Mouse (Mus musculus): Measurements from ENCODE around the gene Sf3a2. TPM values are rescaled to one million over a fixed set of nuclear protein-coding genes. Genes with fewer than 3 reads are reported as not detected.
"Not testable (repeated sequence)": the region's sequence is repeated elsewhere in the genome, so short reads cannot be mapped to it uniquely, and the experiment has no call there.

Gene Sf3a2
- polyA plus RNA-seq, 1 experiment from 2014 or later: 53.3 TPM

DNA sequence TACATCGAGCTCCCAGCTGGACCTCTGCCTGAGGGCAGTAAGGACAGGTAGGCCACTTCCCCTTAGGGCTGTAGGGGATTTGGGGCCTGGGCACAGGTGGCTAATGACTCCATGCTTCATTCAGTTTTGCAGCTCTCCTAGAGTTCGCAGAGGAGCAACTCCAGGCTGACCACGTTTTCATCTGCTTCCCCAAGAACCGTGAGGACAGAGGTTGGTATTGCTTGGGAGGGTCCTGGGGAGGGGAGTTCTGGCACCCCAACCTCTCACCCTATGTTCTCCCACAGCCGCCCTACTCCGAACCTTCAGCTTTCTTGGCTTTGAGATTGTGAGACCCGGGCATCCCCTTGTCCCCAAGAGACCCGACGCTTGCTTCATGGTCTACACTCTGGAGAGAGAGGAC is 30.6 kb downstream of the Sf3a2 start:
- 86% methylated on average over 9 of the region's 9 CpGs for WGBS
- peak overlapping the region; percentile 70 for H3K4me3 ChIP-seq (replicated peaks)
- not testable (repeated sequence) for H3K27me3 ChIP-seq (replicated peaks); H3K27ac ChIP-seq (replicated peaks); H3K9me3 ChIP-seq (replicated peaks); H3K9ac ChIP-seq (replicated peaks); ATAC-seq (ENCODE audit: low FRiP score)
- peak overlapping the region; percentile 88 for H3K4me2 ChIP-seq
- H3K4me1 ChIP-seq: peaks cover 39% of the 10 kb centered on the region
- peaks cover 26% of the 10 kb centered on the region for H3K36me3 ChIP-seq

GRCm38 (mm10) chr10:80829359-80830278 is 31.6 kb downstream of the Sf3a2 start:
- Histone ChIP-seq H3K27me3 (replicated peaks) (peaks cover 16% of the 10 kb centered on the region), H3K4me2 (no peak overlapping the region), H3K36me3 (peaks cover 35% of the 10 kb centered on the region), H3K4me3 (replicated peaks) (no peak overlapping the region), H3K4me1 (peaks cover 39% of the 10 kb centered on the region), H3K27ac (replicated peaks) (no peak overlapping the region), H3K9me3 (replicated peaks) (no peaks in the 10 kb centered on the region), H3K9ac (replicated peaks) (no peak overlapping the region)
- ATAC-seq (ENCODE audit: low FRiP score): no peak
- 75% methylated on average over 1 of the region's 1 CpGs for WGBS

GRCm38 (mm10) chr10:80831136-80831535 is 33.1 kb downstream of the Sf3a2 start:
- H3K4me1 ChIP-seq: peaks cover 39% of the 10 kb centered on the region
- ATAC-seq (ENCODE audit: low FRiP score): no peak
- H3K27ac ChIP-seq (replicated peaks): no peak overlapping the region
- H3K9me3 ChIP-seq (replicated peaks): no peaks in the 10 kb centered on the region
- H3K27me3 ChIP-seq (replicated peaks): peaks cover 30% of the 10 kb centered on the region
- peaks cover 40% of the 10 kb centered on the region for H3K36me3 ChIP-seq
- WGBS: 4% methylated on average over 9 of the region's 9 CpGs
- no peak overlapping the region for H3K4me3 ChIP-seq (replicated peaks)
- H3K4me2 ChIP-seq: no peak overlapping the region
- no peak overlapping the region for H3K9ac ChIP-seq (replicated peaks)

DNA sequence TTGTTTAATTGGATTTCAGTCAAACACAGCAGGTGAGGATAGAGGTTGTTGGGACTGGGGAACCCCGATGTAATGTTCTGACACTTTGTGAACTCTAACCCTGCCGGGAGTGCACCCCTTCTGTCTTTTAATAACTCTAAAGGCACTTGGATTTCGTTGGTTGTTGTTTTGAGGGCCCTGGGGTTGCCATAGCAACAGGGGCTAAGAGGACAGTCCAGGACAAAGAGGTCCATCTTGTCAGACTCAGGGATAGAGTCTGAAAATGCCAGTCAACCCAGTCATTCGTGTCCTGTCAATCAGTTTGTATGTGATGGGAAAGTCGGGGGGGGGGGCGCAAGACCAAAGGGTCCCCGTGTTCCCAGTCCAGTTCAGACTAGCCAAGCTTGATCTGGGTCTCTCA is 34.8 kb downstream of the Sf3a2 start:
- Histone ChIP-seq H3K4me2 (no peak overlapping the region), H3K36me3 (peaks cover 40% of the 10 kb centered on the region), H3K4me3 (replicated peaks) (no peak overlapping the region), H3K9me3 (replicated peaks) (no peaks in the 10 kb centered on the region), H3K27me3 (replicated peaks) (peaks cover 44% of the 10 kb centered on the region), H3K4me1 (peaks cover 34% of the 10 kb centered on the region), H3K27ac (replicated peaks) (no peak overlapping the region), H3K9ac (replicated peaks) (no peak overlapping the region)
- ATAC-seq (ENCODE audit: low FRiP score): no peak
- WGBS: 61% methylated on average over 7 of the region's 7 CpGs

DNA sequence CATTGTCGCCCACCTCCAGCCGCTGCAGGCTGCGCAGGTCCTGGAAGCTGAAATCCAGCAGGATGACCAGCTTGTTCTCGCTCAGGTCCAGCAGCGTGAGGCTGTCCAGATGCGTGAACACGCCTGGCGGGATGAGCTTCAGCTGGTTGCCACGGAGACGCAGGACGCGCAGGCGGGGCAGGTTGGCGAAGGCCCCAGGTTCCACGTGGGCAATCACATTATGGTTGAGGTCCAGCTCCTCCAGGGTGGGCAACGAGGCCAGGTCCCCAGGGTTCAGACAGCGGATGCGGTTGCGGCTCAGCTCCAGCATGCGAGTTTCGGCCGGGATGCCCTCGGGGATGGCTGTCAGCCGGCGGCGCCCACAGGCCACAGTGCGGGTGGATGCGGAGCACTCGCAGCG is 37.6 kb downstream of the Sf3a2 start:
- Histone ChIP-seq H3K4me3 (replicated peaks) (no peak overlapping the region), H3K9me3 (replicated peaks) (no peaks in the 10 kb centered on the region), H3K9ac (replicated peaks) (no peak overlapping the region), H3K27ac (replicated peaks) (no peak overlapping the region), H3K4me1 (peaks cover 12% of the 10 kb centered on the region), H3K36me3 (peaks cover 24% of the 10 kb centered on the region), H3K4me2 (no peak overlapping the region), H3K27me3 (replicated peaks) (peaks cover 44% of the 10 kb centered on the region)
- no peak for ATAC-seq (ENCODE audit: low FRiP score)
- whole genome bisulfite sequencing: 48% methylated on average over 30 of the region's 30 CpGs

- H3K27me3 ChIP-seq (replicated peaks): peaks cover 45% of the 10 kb centered on the region
- no peak overlapping the region for H3K4me2 ChIP-seq
- ATAC-seq (ENCODE audit: low FRiP score): no peak
- H3K4me1 ChIP-seq: peaks cover 8% of the 10 kb centered on the region; the same call in 1 of the 2 replicates
- 45% methylated on average over 7 of the region's 7 CpGs for WGBS
- H3K36me3 ChIP-seq: peaks cover 19% of the 10 kb centered on the region
- no peak overlapping the region for H3K27ac ChIP-seq (replicated peaks)
- no peak overlapping the region for H3K4me3 ChIP-seq (replicated peaks)
- no peak overlapping the region for H3K9ac ChIP-seq (replicated peaks)
- no peaks in the 10 kb centered on the region for H3K9me3 ChIP-seq (replicated peaks)
Measured at GRCm38 (mm10) chr10:80836949-80837379, 39.0 kb downstream of the Sf3a2 start.

DNA sequence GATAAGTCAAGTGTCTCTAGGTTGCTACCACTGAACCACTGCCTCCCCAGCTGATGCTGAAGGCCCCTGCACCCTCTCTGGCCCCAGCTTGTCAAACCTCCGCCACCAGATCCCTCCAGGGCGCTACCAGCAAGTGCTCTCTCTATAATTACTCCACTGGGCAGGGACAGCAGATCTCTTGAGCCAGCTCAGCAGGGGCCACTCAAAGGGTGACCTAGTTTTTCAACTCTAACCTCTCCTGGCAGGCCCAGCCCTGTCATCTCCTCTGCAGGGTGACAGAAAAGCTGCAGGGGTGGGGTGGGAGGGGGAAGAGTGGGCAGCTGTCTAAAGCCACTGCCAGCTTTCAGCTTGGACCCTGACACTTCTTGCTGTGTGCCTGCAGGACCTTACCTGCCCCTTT is 39.8 kb downstream of the Sf3a2 start:
- H3K4me3 ChIP-seq (replicated peaks): no peak overlapping the region
- no peak overlapping the region for H3K27ac ChIP-seq (replicated peaks)
- 11% methylated on average over 2 of the region's 2 CpGs for WGBS
- no peak for ATAC-seq (ENCODE audit: low FRiP score)
- peaks cover 54% of the 10 kb centered on the region for H3K27me3 ChIP-seq (replicated peaks)
- H3K9me3 ChIP-seq (replicated peaks): no peaks in the 10 kb centered on the region
- no peak overlapping the region for H3K9ac ChIP-seq (replicated peaks)
- no peak overlapping the region for H3K4me2 ChIP-seq
- peaks cover 14% of the 10 kb centered on the region; the same call in 1 of the 2 replicates for H3K4me1 ChIP-seq
- H3K36me3 ChIP-seq: peaks cover 19% of the 10 kb centered on the region

- H3K27me3 ChIP-seq (replicated peaks): peaks cover 56% of the 10 kb centered on the region
- peaks cover 20% of the 10 kb centered on the region for H3K4me1 ChIP-seq
- H3K9me3 ChIP-seq (replicated peaks): no peaks in the 10 kb centered on the region
- peaks cover 16% of the 10 kb centered on the region for H3K36me3 ChIP-seq
- H3K27ac ChIP-seq (replicated peaks): no peak overlapping the region
- ATAC-seq (ENCODE audit: low FRiP score): no peak
- H3K4me2 ChIP-seq: no peak overlapping the region
- WGBS: 70% methylated on average over 2 of the region's 2 CpGs
- H3K4me3 ChIP-seq (replicated peaks): no peak overlapping the region
- no peak overlapping the region for H3K9ac ChIP-seq (replicated peaks)
Measured at GRCm38 (mm10) chr10:80838346-80838912, 40.4 kb downstream of the Sf3a2 start.

DNA sequence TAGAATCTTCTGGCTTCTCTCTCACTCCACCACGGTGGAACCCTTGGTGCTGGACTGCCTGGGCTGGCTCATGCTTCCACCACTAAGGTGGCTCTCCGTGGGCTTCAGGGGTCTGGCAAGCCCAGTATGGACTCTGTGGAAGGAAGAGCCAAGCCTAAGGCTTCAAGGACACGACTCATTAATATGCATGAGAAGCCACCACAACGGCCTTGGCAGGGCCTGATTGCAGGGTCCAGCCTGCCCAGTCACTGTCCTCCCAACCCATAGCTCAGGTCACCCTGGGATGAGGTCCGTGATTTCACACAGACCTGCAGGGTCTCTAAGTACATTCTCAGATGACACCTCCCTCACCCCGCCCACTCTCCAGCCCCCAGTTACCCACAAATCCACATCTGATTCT is 41.9 kb downstream of the Sf3a2 start:
- peaks cover 55% of the 10 kb centered on the region for H3K27me3 ChIP-seq (replicated peaks)
- 62% methylated on average over 6 of the region's 6 CpGs for WGBS

GRCm38 (mm10) chr10:80841685-80842084 is 43.7 kb downstream of the Sf3a2 start:
- no peaks in the 10 kb centered on the region for H3K9me3 ChIP-seq (replicated peaks)
- H3K27me3 ChIP-seq (replicated peaks): peaks cover 48% of the 10 kb centered on the region
- peaks cover 28% of the 10 kb centered on the region for H3K4me1 ChIP-seq
- H3K36me3 ChIP-seq: no peaks in the 10 kb centered on the region
- no peak overlapping the region for H3K9ac ChIP-seq (replicated peaks)
- 86% methylated on average over 2 of the region's 2 CpGs for WGBS
- no peak overlapping the region for H3K4me3 ChIP-seq (replicated peaks)
- no peak overlapping the region for H3K4me2 ChIP-seq
- ATAC-seq (ENCODE audit: low FRiP score): no peak
- H3K27ac ChIP-seq (replicated peaks): no peak overlapping the region

More for the DNA sequence above, 41.9 kb downstream of the Sf3a2 start:
- no peak for ATAC-seq (ENCODE audit: low FRiP score)
- 0 out of 2 replicates have a peak overlapping the region, but pooled peaks have one; percentile 2 for H3K9ac ChIP-seq (replicated peaks)
- peaks cover 3% of the 10 kb centered on the region; the same call in 1 of the 2 replicates for H3K36me3 ChIP-seq
- H3K9me3 ChIP-seq (replicated peaks): no peaks in the 10 kb centered on the region
- no peak overlapping the region for H3K4me3 ChIP-seq (replicated peaks)
- peaks cover 30% of the 10 kb centered on the region for H3K4me1 ChIP-seq
- no peak overlapping the region for H3K27ac ChIP-seq (replicated peaks)
- H3K4me2 ChIP-seq: no peak overlapping the region

- Histone ChIP-seq H3K4me2 (peak overlapping the region; percentile 77; the same call in 1 of the 2 replicates), H3K9ac (replicated peaks) (no peak overlapping the region), H3K9me3 (replicated peaks) (no peaks in the 10 kb centered on the region), H3K4me3 (replicated peaks) (peak overlapping the region; percentile 59; the same call in 1 of the 2 replicates), H3K4me1 (peaks cover 28% of the 10 kb centered on the region), H3K27ac (replicated peaks) (no peak overlapping the region), H3K36me3 (no peaks in the 10 kb centered on the region), H3K27me3 (replicated peaks) (peaks cover 41% of the 10 kb centered on the region)
- WGBS: 84% methylated on average over 15 of the region's 15 CpGs
- ATAC-seq (ENCODE audit: low FRiP score): no peak
Measured at GRCm38 (mm10) chr10:80842334-80842733, 44.3 kb downstream of the Sf3a2 start.

Data from neural tube, embryonic 15.5 days (tissue).